Mouse (Mus musculus) thymus, postnatal 0 days (tissue): ENCODE results near the gene Hspbap1. TPM values are rescaled to one million over a fixed set of nuclear protein-coding genes. Genes with fewer than 3 reads are reported as not detected.

Experiments used
- DNase-seq: peaks from one replicate; pipeline ENCODE4 v3.0.0-alpha.2; 2015; ENCODE audit warnings: low spot score
- polyA plus RNA-seq: library from polyadenylated mRNA; unstranded; fragments of >200 nt; fragmentation: Nextera tagmentation; extraction: Ambion mirVana; gene quantifications from 2 replicates; pipeline ENCODE4 v1.2.1, GENCODE M21; 2015

Gene Hspbap1
- polyA plus RNA-seq, 1 experiment from 2014 or later, result 17.1 TPM

DNA sequence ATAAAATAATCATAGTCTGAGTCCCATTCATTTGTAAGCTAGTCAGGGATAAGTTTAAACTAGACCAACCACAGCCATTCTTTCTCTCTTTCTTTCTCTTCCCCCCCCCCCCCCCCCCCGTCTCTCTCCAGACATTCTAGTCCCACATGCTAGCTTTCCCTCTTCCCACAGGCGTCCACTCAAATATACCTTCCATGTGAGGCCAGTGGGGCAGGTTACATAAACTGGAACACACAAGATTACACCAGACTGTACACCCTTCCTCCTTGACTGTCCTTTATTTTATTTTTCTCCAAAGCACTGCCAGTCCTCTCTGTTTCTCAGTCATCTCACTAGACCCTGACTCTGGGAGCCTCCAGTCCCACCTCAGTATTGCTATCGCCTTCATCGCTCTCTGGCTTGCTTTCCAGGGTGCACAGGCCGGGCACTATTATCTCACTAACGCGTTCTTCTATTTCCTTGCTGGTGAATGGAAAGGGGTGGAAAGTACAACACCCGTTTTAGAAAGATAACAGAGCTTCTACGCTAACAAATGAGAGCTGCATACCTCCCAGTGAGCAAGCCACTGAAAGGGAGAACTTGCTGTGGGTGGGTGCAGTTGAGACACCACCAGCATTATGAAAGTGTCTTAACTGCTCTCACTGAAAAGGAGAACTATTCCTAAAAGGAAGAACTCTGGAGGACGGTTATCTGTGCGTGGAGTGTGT lies 6.4 kb upstream of the Hspbap1 start:
- no peak for DNase-seq

GRCm38 (mm10) chr16:35764941-35765340 lies 5.2 kb upstream of the Hspbap1 start:
- no peak for DNase-seq

- peak; percentile 31 for DNase-seq
Measured at GRCm38 (mm10) chr16:35765449-35765848, 4.7 kb upstream of the Hspbap1 start.

DNA sequence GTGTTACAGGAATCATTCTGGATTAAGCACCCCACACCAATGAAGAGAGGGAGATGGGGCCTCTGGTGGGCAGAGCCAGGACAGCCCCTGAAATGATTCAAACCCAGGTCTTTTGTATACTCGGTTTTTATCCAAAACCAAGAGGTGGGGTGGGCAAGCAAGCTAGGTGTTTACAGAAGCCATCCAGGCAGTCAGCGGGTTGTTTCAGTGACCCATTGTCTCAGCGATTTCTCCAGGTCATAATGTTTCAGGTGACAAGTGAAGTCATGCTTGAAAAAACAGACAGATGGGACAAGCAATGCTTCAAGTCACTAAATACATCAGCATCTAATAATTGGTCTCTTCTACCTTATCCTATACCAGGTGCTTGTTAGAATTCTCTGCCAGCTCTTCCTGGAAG lies 3.8 kb upstream of the Hspbap1 start:
- no peak for DNase-seq

DNA sequence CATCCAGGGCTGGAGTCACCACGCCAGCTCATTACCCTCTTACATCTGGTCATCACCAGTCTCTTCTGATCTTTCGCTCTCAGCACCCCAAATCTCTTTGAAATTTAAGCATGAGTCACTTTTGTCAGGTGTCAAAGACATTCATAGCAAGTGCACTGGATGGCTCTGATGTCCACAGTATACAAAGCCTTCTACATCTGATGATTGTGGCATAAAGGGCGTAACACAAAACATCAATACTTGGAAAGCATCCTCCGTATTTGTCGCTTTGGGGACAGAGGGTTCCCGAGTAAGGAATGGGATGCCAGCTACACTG lies 1.7 kb upstream of the Hspbap1 start:
- no peak for DNase-seq

- peak; percentile 45 for DNase-seq
Measured at GRCm38 (mm10) chr16:35768785-35769642, 1.2 kb upstream of the Hspbap1 start, which contains the start of gene Dirc2. Gene Dirc2 (minus strand): TSS chr16:35769356.

DNA sequence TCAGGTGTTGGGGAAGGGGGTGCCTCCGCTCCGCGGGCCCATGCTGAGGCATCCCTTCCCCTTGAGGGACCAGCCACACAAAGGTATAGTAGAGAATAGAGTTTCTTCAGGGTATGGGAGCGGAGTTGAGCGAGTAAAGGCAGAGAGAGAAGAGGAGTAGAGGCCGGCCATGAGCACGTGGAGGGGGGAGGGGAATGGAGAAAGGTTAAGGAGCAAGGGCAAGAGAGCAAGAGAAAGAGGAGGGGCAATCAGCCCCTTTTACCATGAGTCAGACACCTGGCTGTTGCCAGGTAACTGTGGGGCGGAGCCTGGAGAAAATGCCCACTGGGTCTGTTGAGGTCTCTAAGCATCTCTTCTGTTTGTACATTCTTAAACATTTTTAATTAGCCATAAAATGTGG lies 966 bp downstream of the Hspbap1 start:
- DNase-seq, result no peak

DNA sequence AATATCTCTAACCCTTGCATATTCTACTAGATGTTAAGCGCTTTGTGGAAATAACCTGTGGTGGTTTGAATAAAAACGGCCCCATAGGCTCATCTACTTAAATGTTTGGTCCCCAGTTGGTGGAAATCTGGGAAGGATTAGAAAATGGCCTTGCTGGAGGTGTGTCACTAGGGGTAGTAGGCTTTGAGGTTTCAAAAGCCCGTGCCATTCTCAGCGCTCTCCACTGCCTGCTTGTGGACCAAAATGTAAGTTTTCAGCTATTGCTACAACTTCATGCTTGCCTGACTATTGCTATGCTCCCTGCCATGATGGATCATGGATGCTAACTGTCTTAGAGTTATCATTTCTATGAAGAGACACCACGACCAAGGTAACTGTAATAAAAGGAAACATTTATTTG lies 1.4 kb downstream of the Hspbap1 start:
- DNase-seq, result no peak

DNA sequence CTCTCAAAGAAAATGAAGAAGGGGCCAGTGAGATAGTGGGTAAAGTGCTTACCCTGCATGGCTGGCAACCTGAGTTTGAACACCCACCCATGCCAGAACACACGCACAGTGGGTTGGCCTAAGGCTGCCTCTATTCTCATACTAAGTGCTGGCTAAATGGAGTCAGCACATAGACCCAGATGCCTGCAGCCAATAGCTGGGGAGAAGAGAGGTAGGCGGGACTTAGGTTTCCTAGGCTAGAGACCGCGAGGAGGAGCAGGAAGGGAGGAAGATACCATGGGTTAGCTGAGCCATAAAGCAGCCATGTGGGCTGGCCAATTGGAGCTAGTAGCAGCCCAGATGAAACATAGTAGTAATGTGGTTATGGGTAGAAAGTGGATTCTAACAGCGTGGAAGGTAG lies 2.4 kb downstream of the Hspbap1 start:
- DNase-seq, result no peak

DNA sequence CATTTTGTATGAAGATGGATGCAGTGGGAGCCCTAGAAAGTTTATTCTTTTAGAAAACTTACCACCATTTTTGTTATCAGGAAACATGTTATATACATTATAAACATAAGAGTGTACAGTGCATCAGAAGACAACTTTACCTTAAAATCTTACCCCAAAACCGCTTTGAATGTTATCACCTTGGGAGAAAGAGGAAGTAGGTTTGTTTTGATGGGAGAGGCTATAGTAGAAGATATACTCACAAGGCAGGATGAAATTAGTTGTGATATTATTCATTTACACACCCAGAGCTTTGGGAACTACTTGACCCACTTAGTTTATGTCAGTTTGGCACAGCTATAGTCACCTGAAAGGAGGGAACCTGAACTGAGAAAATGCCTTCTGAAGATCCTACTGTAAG lies 5.7 kb downstream of the Hspbap1 start:
- DNase-seq, result no peak

DNA sequence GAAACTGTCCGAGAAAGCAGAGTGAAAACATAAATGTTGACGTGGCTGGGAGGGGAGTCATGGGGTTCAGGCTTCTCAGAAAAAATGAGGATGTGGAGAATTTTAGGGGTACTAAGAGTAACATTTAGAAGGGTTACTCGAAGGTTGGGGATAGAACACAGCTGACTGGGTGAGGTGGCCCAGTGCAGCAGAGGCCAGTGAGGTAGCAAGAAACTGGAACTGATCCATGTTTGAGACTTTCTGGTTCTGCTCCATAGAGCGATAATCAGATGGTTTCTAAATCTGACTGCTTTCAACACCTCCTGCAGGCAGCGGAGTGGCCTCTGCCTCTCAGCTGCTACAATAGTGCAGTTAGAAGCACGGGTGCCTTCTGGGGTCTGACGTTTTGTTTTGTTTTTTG lies 6.6 kb downstream of the Hspbap1 start:
- DNase-seq, result no peak

DNA sequence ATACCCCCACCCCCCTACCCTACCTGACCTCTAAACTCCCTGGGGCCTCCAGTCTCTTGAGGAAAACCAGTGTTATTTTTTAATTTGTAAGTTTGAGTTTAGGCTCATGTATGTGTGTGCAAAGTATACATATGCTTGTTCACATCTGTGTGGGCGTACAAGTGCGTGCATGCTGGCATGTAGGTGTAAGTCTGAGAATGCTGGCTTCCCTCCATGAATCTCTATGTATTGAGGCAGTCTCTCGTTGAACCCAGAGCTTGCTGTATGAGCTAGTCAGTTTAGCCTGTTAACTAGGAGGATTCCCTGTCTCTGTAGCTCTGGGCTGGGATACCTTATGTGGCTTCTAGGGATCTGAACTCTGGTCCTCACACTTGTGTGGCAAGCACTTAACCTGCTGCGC lies 7.6 kb downstream of the Hspbap1 start:
- DNase-seq, result no peak

GRCm38 (mm10) chr16:35779681-35780080 lies 9.5 kb downstream of the Hspbap1 start:
- no peak for DNase-seq

GRCm38 (mm10) chr16:35781096-35781495 lies 10.9 kb downstream of the Hspbap1 start:
- DNase-seq, result no peak

DNA sequence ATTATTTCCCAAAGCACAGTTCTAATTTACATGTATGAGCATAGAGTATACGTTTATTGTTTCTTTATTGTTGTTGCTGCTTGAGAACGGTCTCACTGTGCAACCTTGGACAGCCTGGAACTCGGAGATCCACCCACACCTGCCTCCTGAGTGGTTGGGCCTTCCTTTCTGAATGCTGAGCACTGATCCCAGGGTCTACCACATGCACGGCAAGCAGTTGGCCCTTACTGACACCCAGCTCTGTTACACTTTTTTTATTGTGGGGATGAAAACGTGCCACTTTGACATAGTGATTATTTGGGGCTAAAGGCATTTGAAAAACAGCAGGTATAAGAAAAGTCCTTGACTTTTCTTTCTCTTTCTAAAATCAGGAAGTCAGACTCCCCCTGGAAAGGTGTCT lies 11.5 kb downstream of the Hspbap1 start:
- DNase-seq, result no peak

- no peak for DNase-seq
Measured at GRCm38 (mm10) chr16:35782451-35783206, 12.5 kb downstream of the Hspbap1 start.

- no peak for DNase-seq
Measured at GRCm38 (mm10) chr16:35783207-35783573, 13.0 kb downstream of the Hspbap1 start.

- no peak for DNase-seq
Measured at GRCm38 (mm10) chr16:35784134-35784725, 14.1 kb downstream of the Hspbap1 start.

GRCm38 (mm10) chr16:35787163-35787562 lies 17.0 kb downstream of the Hspbap1 start:
- no peak for DNase-seq

GRCm38 (mm10) chr16:35787568-35788189 lies 17.5 kb downstream of the Hspbap1 start:
- DNase-seq, result no peak

- no peak for DNase-seq
Measured at GRCm38 (mm10) chr16:35788330-35788729, 18.2 kb downstream of the Hspbap1 start.
